Mouse (Mus musculus) megakaryocyte, embryonic 14.5 days (primary cell): ENCODE measurements around the gene Dab1. TPM values are rescaled to one million over a fixed set of nuclear protein-coding genes. Genes with fewer than 3 reads are reported as not detected.

Experiments used
- H3K27me3 ChIP-seq: replicated peaks from 2 replicates; pipeline ENCODE3; 2012; ENCODE audit warnings: inconsistent platforms
- H3K36me3 ChIP-seq: replicated peaks from 2 replicates; pipeline ENCODE3; 2012; ENCODE audit warnings: low read length, inconsistent platforms, mixed read lengths
- H3K4me1 ChIP-seq: 2 replicates; pipeline ENCODE4 v1.6.1; 2012; ENCODE audit warnings: inconsistent platforms
- H3K4me3 ChIP-seq: replicated peaks from 2 replicates; pipeline ENCODE3; 2012; ENCODE audit warnings: moderate library complexity, mild to moderate bottlenecking, inconsistent platforms
- H3K9me3 ChIP-seq: 2 replicates; pipeline ENCODE4 v1.6.1; 2012; ENCODE audit warnings: inconsistent platforms
- FLI1 ChIP-seq: IDR thresholded peaks from 2 replicates; pipeline ENCODE4 v1.6.1; 2012; ENCODE audit warnings: low read length, inconsistent platforms, mixed read lengths
- GATA1 ChIP-seq: IDR thresholded peaks from 3 replicates; pipeline ENCODE4 v1.6.1; 2012; ENCODE audit warnings: mixed read lengths, low read length, inconsistent platforms, borderline replicate concordance
- polyA plus RNA-seq: library from polyadenylated mRNA; stranded (reverse); fragments of >175 nt; gene quantifications from 2 replicates; pipeline ENCODE4 v1.2.3, GENCODE M21; 2012; ENCODE audit warnings: low replicate concordance; ENCODE audit not compliant: insufficient read depth

Dab1 gene
- polyA plus RNA-seq, 1 experiment = not detected

DNA sequence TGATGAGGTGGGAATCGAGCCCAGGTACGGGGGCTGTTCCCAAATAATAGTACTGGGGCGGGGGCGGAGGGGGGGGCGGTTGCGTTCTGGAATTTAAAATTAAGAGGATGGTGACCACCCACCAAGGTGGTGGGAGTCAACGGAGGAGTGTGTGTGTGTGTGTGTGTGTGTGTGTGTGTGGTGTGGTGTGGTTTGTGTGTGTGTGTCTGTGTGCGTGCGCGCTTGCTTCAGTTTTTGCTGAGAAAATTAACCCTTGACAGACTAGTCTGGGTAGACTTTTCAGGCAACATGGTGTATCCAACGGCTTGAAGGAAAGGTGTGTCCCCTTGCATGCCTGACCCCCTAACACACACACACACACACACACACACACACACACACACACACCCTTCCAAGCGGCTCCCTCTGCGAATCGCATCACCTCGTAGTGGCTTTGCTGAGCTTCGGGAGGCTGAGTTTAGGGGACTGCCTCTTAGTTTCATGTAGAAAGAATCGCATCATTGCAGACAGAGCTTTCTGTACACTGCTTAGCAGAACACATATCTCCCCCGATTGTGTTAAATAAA, 1.5 kb downstream of the Dab1 start:
- H3K4me1 ChIP-seq = no peaks in the 10 kb centered on the region
- H3K36me3 ChIP-seq = no peaks in the 10 kb centered on the region
- peaks cover 13% of the 10 kb centered on the region for H3K27me3 ChIP-seq
- TF ChIP-seq GATA1 (no peak), FLI1 (no peak)
- peaks cover 6% of the 10 kb centered on the region; the same call in 1 of the 2 replicates for H3K9me3 ChIP-seq
- H3K4me3 ChIP-seq = no peak overlapping the region

DNA sequence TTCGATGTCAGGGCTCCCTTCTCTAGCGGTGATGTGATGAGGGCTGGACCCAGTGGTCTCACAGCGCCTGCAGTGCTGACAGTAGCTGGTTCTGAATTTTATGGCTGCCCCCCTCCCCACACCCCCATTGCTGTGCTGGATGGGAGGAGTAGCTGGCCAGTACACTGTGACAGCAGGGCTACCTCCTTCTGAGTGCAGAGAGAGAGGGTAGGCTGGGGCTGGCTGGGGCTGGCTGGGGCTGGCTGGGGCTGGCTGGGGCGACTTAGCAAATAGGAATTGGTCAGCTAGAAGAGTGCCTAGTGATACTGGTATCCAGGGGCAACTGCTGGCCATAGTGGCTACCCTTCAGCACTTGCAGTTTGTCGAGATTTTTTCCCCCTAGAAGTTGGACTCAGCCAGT, 2.4 kb downstream of the Dab1 start:
- Histone ChIP-seq H3K27me3 (peaks cover 13% of the 10 kb centered on the region), H3K36me3 (no peaks in the 10 kb centered on the region), H3K9me3 (peaks cover 6% of the 10 kb centered on the region; the same call in 1 of the 2 replicates), H3K4me1 (no peaks in the 10 kb centered on the region), H3K4me3 (no peak overlapping the region)
- no peak for TF ChIP-seq FLI1
- no peak for TF ChIP-seq GATA1

DNA sequence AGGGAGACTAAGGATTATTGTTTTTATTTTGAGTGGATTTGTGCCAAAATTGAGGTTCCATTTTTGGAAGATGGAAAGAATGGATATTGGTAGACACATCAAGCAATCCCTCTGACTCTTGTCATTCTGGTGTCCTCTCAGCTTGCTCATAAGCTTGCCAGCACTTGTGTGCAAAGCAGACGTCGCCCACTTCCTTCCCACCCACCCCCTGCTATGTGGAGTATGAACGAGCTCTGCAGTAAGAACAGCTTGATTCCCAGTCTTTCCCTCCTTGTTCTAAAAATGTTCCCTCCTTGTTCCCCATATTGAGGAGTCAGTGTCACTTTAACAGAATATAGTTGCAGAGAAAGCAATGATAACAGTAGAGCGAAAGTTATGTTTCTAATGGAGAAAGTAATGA, 11.0 kb downstream of the Dab1 start:
- no peaks in the 10 kb centered on the region for H3K4me1 ChIP-seq
- no peaks in the 10 kb centered on the region for H3K36me3 ChIP-seq
- no peak for TF ChIP-seq GATA1
- no peaks in the 10 kb centered on the region for H3K27me3 ChIP-seq
- no peak overlapping the region for H3K4me3 ChIP-seq
- H3K9me3 ChIP-seq = peaks cover 39% of the 10 kb centered on the region

- Histone ChIP-seq H3K4me1 (no peaks in the 10 kb centered on the region), H3K9me3 (peaks cover 57% of the 10 kb centered on the region), H3K4me3 (no peak overlapping the region), H3K36me3 (no peaks in the 10 kb centered on the region), H3K27me3 (no peaks in the 10 kb centered on the region)
- TF ChIP-seq FLI1 (no peak), GATA1 (no peak)
These were observed 17.1 kb downstream of the Dab1 start for GRCm38 (mm10) chr4:103636168-103636776.

DNA sequence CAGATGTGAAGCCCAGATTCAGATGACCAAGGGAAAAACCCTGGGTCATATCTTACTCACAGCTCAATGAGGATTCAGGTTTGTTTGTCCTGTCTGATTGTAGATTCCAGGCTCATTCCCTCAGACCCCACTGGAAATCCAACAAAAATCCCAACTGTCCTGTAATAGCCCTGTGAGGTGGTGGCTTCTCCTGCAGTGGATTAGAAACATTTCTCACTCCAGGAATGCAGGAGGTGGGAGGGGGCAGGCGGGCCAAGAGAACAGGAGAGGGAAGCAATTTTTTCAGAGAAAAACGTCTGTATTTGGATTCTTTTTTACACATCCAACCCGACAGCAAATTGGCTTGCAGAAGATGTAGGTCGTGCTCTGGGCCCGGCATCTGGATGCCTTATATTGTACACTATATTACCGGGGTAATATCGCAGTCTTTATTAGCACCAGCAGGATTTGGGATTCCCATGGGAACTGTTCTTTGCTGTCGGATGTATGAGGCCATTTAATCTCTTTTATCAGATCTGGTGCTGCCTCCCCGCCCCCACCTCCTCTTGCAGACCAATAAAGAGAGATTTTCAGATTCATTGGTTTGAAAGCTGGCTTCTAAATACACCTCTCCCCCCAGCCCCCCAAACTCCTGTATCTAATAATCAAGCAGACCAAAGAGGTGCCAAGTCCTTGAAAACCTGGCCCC, 29.2 kb downstream of the Dab1 start:
- Histone ChIP-seq H3K4me3 (no peak overlapping the region), H3K27me3 (no peaks in the 10 kb centered on the region), H3K9me3 (peaks cover 32% of the 10 kb centered on the region), H3K4me1 (no peaks in the 10 kb centered on the region), H3K36me3 (no peaks in the 10 kb centered on the region)
- TF ChIP-seq GATA1 (no peak), FLI1 (no peak)

- Histone ChIP-seq H3K27me3 (no peaks in the 10 kb centered on the region), H3K36me3 (no peaks in the 10 kb centered on the region), H3K9me3 (peaks cover 27% of the 10 kb centered on the region), H3K4me1 (no peaks in the 10 kb centered on the region), H3K4me3 (no peak overlapping the region)
- TF ChIP-seq GATA1 (no peak), FLI1 (no peak)
These were observed 36.6 kb downstream of the Dab1 start for GRCm38 (mm10) chr4:103655740-103656139.

- no peaks in the 10 kb centered on the region for H3K4me1 ChIP-seq
- no peaks in the 10 kb centered on the region for H3K36me3 ChIP-seq
- H3K27me3 ChIP-seq = no peaks in the 10 kb centered on the region
- H3K4me3 ChIP-seq = no peak overlapping the region
- TF ChIP-seq GATA1 = no peak
- TF ChIP-seq FLI1 = no peak
- H3K9me3 ChIP-seq = peaks cover 27% of the 10 kb centered on the region
These were observed 42.2 kb downstream of the Dab1 start for GRCm38 (mm10) chr4:103661386-103661785.

DNA sequence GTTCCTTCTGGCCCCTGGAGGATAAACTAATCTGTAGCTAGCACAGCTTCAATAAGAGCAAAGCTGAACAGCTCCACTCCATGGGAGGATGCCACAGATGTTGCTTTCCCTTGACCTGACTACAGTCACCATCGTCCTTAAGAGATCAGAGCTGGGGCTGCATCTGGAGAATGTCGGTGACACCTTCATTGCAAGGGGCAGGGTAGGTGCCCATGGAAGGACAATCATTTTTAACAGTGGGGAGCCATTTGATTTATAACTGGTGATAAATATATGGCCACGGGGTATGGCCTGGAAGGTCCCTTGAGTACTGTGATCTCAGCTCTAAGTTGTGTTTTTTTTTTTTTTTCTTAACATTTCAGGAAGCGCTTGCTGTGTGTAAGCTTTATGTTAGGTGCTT, 48.3 kb downstream of the Dab1 start:
- Histone ChIP-seq H3K9me3 (peaks cover 15% of the 10 kb centered on the region; the same call in 1 of the 2 replicates), H3K4me1 (no peaks in the 10 kb centered on the region)
- TF ChIP-seq FLI1 (no peak), GATA1 (no peak)

GRCm38 (mm10) chr4:103677195-103677594, 58.0 kb downstream of the Dab1 start:
- TF ChIP-seq GATA1 = no peak
- TF ChIP-seq FLI1 = no peak
- H3K9me3 ChIP-seq = peaks cover 13% of the 10 kb centered on the region

More for the DNA sequence above, 48.3 kb downstream of the Dab1 start:
- Histone ChIP-seq H3K27me3 (no peaks in the 10 kb centered on the region), H3K4me3 (no peak overlapping the region), H3K36me3 (no peaks in the 10 kb centered on the region)

GRCm38 (mm10) chr4:103678501-103678900, 59.3 kb downstream of the Dab1 start:
- Histone ChIP-seq H3K27me3 (no peaks in the 10 kb centered on the region), H3K9me3 (peaks cover 19% of the 10 kb centered on the region), H3K36me3 (no peaks in the 10 kb centered on the region), H3K4me3 (no peak overlapping the region), H3K4me1 (no peaks in the 10 kb centered on the region)
- TF ChIP-seq FLI1 (no peak), GATA1 (no peak)

More at GRCm38 (mm10) chr4:103677195-103677594, 58.0 kb downstream of the Dab1 start:
- Histone ChIP-seq H3K4me1 (no peaks in the 10 kb centered on the region), H3K27me3 (no peaks in the 10 kb centered on the region), H3K4me3 (no peak overlapping the region), H3K36me3 (no peaks in the 10 kb centered on the region)
